ENCODE assay signal across 9 mouse cellular contexts in the genomic region with DNA sequence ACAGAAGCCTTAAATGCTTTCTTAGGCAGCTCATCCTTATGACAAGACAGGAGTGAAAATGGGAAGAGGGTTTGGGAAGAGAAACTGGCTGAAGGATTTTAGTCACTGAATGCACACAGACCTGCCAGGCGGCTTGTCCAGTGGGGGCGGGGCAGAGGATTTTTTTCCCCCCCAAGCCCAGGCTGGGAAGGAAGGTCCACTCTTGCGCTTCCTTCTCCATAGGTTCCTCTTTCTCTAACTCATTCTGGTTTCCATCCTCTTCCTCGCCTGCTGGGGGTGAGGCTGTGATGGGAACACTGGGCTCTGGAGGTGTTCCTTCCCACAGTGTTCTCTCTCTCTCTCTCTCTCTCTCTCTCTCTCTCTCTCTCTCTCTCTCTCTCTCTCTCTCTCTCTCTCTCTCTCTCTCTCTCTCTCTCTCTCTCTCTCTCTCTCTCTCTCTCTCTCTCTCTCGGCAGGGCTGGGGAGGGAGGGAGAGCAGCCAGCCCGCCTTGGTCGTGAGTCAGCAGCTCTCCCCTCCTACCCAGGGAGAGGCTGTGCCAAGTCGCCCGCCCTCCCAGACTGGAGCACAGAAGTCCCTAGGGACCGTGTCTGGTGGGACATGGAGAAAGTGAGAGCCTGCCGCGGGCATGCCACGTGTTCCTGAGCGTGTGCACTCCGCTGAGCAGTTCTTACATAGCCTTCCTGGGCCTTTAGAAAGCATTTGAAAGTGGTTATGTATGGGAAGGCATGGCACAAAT.
A peak's percentile ranks its signal among the peaks of the same experiment; 100 is the strongest.
DNase-seq lines count a peak whose midpoint lies in the region; ATAC-seq lines count a peak whose summit lies in the region.
"Had no signal": no experiment of that assay in that cellular context is flagged by ENCODE, and none has a peak within 500 bp of the region (broad histone marks: within the 10 kb centered on the region; RNA-seq: fewer than 3 reads in every experiment).

No protein-coding gene starts in this region.

- H3K4me1 ChIP-seq in liver, embryonic 16.5 days (ENCODE audit: control insufficient read depth, low read depth, low read length), result no peaks in the 10 kb centered on the region
- H3K4me1 ChIP-seq in neural tube, embryonic 13.5 days (replicated peaks), result peaks cover 14% of the 10 kb centered on the region

- peak; percentile 53 to 85; a peak in 3 of 4 replicates for ATAC-seq in hematopoietic stem cell, adult 5-6 weeks (replicated peaks in 1 of 2; ENCODE audit: insufficient read depth in 1 of 2, low FRiP score in 2 of 2, low TSS enrichment in 1 of 2, low read depth in 1 of 2, poor library complexity in 2 of 2, severe bottlenecking in 2 of 2)
- ATAC-seq in liver, embryonic 16.5 days (ENCODE audit: low read depth), result peak; percentile 30; the same call in 1 of the 2 replicates
- peak; percentile 82 for ATAC-seq in neural tube, embryonic 13.5 days (ENCODE audit: low read depth)

- peak; percentile 92 for DNase-seq in MN1 (ENCODE audit: low spot score)
- peak; percentile 64 to 77 for DNase-seq in cerebellum, postnatal 10 days
- peak; percentile 35 to 57 for DNase-seq in frontal cortex, postnatal 14 days (ENCODE audit: low spot score in 2 of 2)
- DNase-seq in layer of hippocampus, adult 8-10 months (ENCODE audit: low spot score in 2 of 2), result peak; percentile 59 to 70
- peak; percentile 70 for DNase-seq in urinary bladder, postnatal 14 days (ENCODE audit: low spot score)

- H3K36me3 ChIP-seq in liver, embryonic 16.5 days (ENCODE audit: control insufficient read depth, insufficient read depth), result no peaks in the 10 kb centered on the region
- no peaks in the 10 kb centered on the region for H3K36me3 ChIP-seq in neural tube, embryonic 13.5 days
- H3K36me3 ChIP-seq: G1E had no signal

- 3% methylated on average over 13 of the region's 15 CpGs for WGBS in liver, embryonic 16.5 days (ENCODE audit: insufficient replicate concordance)
- 11% methylated on average over 14 of the region's 15 CpGs for WGBS in neural tube, embryonic 13.5 days

- peak overlapping the region; percentile 30; the same call in 1 of the 2 replicates for H3K4me2 ChIP-seq in liver, embryonic 16.5 days (ENCODE audit: low read depth, low read length)
- peak overlapping the region; percentile 50 for H3K4me2 ChIP-seq in neural tube, embryonic 13.5 days

- H3K4me3 ChIP-seq in liver, embryonic 16.5 days (ENCODE audit: low read depth, low read length), result no peak overlapping the region
- 0 out of 2 replicates have a peak overlapping the region, but pooled peaks have one; percentile 10 for H3K4me3 ChIP-seq in neural tube, embryonic 13.5 days

- no peaks in the 10 kb centered on the region for H3K27me3 ChIP-seq in liver, embryonic 16.5 days (ENCODE audit: control insufficient read depth, insufficient read depth, low read depth, low read length)
- no peaks in the 10 kb centered on the region for H3K27me3 ChIP-seq in neural tube, embryonic 13.5 days

- H3K27ac ChIP-seq in liver, embryonic 16.5 days (ENCODE audit: low read length), result no peak overlapping the region
- no peak overlapping the region for H3K27ac ChIP-seq in neural tube, embryonic 13.5 days (replicated peaks)

- H3K9me3 ChIP-seq in liver, embryonic 16.5 days (replicated peaks; ENCODE audit: control insufficient read depth, low read length), result no peaks in the 10 kb centered on the region
- no peaks in the 10 kb centered on the region for H3K9me3 ChIP-seq in neural tube, embryonic 13.5 days
- H3K9me3 ChIP-seq: G1E had no signal

- no peak overlapping the region for H3K9ac ChIP-seq in liver, embryonic 16.5 days (ENCODE audit: low read depth, low read length)
- 0 out of 2 replicates have a peak overlapping the region, but pooled peaks have one; percentile 17 for H3K9ac ChIP-seq in neural tube, embryonic 13.5 days

Comparison
In these comparisons a context has a peak if more than half of its experiments do, and no peak if none do; other contexts are left out.
1. ATAC-seq: peak in every context shown above with its lines; median percentile 82 in neural tube, embryonic 13.5 days; 69 in hematopoietic stem cell, adult 5-6 weeks; 30 in liver, embryonic 16.5 days.